Mouse (Mus musculus) right cerebral cortex, postnatal 14 days (tissue): ENCODE data around the gene Sec13.

ENCODE experiments used
- DNase-seq: peaks from one replicate; pipeline ENCODE4 v3.0.0; 2022

Sec13 gene

GRCm38 (mm10) chr6:113697222-113698205 is 43.0 kb downstream of the Sec13 start:
- DNase-seq, result peak; percentile 26

GRCm38 (mm10) chr6:113696582-113697221 is 43.8 kb downstream of the Sec13 start, which contains the start of gene Tatdn2:
Tatdn2 (plus strand) TSS chr6:113697050.
- DNase-seq, result peak; percentile 94

- no peak for DNase-seq
These were observed 44.7 kb downstream of the Sec13 start for GRCm38 (mm10) chr6:113695766-113696355.

GRCm38 (mm10) chr6:113695203-113695602 is 45.3 kb downstream of the Sec13 start:
- no peak for DNase-seq

GRCm38 (mm10) chr6:113693377-113693776 is 47.2 kb downstream of the Sec13 start:
- no peak for DNase-seq

GRCm38 (mm10) chr6:113692661-113693133 is 47.8 kb downstream of the Sec13 start:
- DNase-seq, result no peak

- no peak for DNase-seq
These were observed 49.5 kb downstream of the Sec13 start for GRCm38 (mm10) chr6:113691084-113691462.

GRCm38 (mm10) chr6:113690400-113691083 is 50.0 kb downstream of the Sec13 start:
- DNase-seq, result no peak

- DNase-seq, result no peak
These were observed 50.5 kb downstream of the Sec13 start for GRCm38 (mm10) chr6:113690008-113690399.

- no peak for DNase-seq
These were observed 53.9 kb downstream of the Sec13 start for GRCm38 (mm10) chr6:113686551-113687125.

GRCm38 (mm10) chr6:113683081-113683825 is 57.3 kb downstream of the Sec13 start:
- no peak for DNase-seq

- DNase-seq, result peak; percentile 85
These were observed 59.3 kb downstream of the Sec13 start for GRCm38 (mm10) chr6:113681271-113681670.

GRCm38 (mm10) chr6:113679993-113680566 is 60.5 kb downstream of the Sec13 start:
- no peak for DNase-seq

GRCm38 (mm10) chr6:113678246-113679012 is 62.1 kb downstream of the Sec13 start:
- no peak for DNase-seq
